Mouse (Mus musculus): ENCODE data around the gene Adarb2.

GRCm38 (mm10) chr13:8283116-8283515, 80.5 kb downstream of the Adarb2 start:
- no peak for TF ChIP-seq POLR2A (IDR thresholded peaks at IDR 0.05; ENCODE audit: extremely low read depth, insufficient read depth, low read length)
- TF ChIP-seq CTCF (IDR thresholded peaks at IDR 0.05; ENCODE audit: low read depth, low read length) = no peak
